Mouse (Mus musculus): ENCODE data around the gene V1ra8. TPM values are rescaled to one million over a fixed set of nuclear protein-coding genes. Genes with fewer than 3 reads are reported as not detected.

V1ra8 gene
- not detected in 2 replicates for polyA plus RNA-seq (2012)

DNA sequence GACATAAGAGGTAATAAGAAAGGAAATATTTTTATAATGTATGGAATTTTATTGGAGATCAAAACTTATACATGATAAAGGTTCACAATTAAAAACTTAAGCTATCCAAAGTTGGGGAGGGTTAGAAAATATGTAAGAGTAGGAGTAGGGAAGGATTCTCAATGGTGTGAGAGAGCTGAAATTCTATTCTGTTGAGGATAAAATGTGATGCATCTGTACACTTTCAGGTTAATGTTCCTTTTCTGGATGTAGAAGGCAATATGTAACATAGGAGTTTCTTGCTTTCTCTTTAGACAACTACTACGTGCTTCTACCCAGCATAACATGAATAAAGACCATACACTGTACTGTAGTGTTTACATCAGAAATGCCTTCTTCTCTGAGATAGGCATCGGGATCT lies at the start of gene V1ra8:
Gene V1ra8 (plus strand): TSS at position 301 of the 400 bp plus-strand sequence.

DNA sequence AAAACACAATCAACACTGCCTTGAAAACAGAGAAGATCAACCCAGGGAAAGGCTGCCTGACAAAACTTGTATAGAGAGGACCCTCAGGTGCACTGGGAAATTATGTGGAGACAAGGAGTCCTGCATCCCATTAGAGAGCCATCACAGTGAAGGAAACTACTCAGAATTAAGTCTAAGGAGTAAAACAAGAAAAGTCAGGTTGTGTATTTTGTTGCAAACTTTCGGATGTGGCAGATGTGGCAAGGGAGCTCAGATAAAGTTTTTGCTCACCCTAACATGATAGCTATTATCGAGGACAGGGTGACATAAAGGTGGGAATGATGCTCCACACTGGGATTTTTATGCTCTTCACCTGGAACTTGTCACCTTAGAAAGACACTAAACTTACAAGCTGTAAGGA lies 28.1 kb upstream of the V1ra8 start, which contains the start of gene Vmn1r52:
Gene Vmn1r52 (plus strand): TSS at position 301 of the 400 bp plus-strand sequence.

DNA sequence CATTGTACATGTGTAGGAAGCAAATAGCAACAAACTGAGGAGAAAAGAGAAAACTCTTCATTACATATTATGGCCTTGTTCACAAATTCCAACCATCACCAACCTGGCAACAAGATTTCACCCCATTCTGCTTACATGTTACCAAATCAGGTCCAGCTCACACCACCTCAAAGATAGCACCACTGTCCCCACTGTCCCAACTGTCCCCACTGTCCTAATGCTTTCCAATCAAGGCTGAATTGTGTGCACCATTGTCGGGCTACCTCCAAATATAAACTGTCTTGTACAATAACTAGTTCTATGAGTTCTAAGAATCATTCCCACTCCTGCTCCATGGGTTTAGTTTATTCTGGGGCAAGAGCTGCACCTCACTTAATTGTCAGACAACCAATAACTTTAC lies 21.7 kb downstream of the V1ra8 start, which contains the start of gene Vmn1r53:
Gene Vmn1r53 (minus strand): TSS at position 101 of the 400 bp plus-strand sequence.

DNA sequence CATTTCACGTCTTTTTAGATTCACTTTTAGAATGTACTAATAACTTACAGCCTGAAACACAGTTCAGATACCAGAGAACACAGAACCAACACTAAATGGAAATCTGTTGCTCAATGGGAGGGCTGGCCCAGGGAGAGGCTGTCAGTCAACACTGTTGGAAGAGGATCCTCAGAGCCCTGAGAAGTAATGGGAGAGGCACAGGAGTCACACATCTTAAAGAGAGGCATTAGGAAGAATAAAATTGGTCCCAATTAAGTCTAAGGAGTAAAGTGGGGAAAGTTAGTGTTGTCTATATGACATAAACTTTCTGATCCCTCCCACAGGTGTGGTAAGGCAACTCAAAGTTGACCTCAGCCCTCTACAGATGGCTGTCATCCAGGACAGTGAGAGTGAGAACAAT lies 43.4 kb downstream of the V1ra8 start, which contains the start of gene Vmn1r54:
Gene Vmn1r54 (plus strand): TSS at position 301 of the 400 bp plus-strand sequence.

Other genes starting within 250 kb of the V1ra8 start
- gene Vmn1r46, start 233.5 kb upstream of the V1ra8 start, polyA plus RNA-seq (2012): not detected in 2 replicates
- not detected in 2 replicates for gene Vmn1r47, start 186.6 kb upstream of the V1ra8 start, polyA plus RNA-seq (2012)
- gene Vmn1r48, start 166.0 kb upstream of the V1ra8 start, polyA plus RNA-seq (2012): not detected in 2 replicates
- gene Vmn1r49, start 124.3 kb upstream of the V1ra8 start, polyA plus RNA-seq (2012): not detected in 2 replicates
- not detected in 2 replicates for gene Vmn1r50, start 101.4 kb upstream of the V1ra8 start, polyA plus RNA-seq (2012)
- not detected in 2 replicates for gene Vmn1r51, start 80.2 kb upstream of the V1ra8 start, polyA plus RNA-seq (2012)
- not detected in 2 replicates for gene Vmn1r52, start 28.0 kb upstream of the V1ra8 start, polyA plus RNA-seq (2012)
- gene Vmn1r53, start 21.6 kb downstream of the V1ra8 start, polyA plus RNA-seq (2012): not detected in 2 replicates
- not detected in 2 replicates for gene Vmn1r54, start 43.5 kb downstream of the V1ra8 start, polyA plus RNA-seq (2012)
- not detected in 2 replicates for gene BC048671, start 98.4 kb downstream of the V1ra8 start, polyA plus RNA-seq (2012)
- 6.7 and 12.0 TPM in 2 replicates for gene Chst13, start 122.4 kb downstream of the V1ra8 start, polyA plus RNA-seq (2012)
- gene Uroc1, start 130.5 kb downstream of the V1ra8 start, polyA plus RNA-seq (2012): not detected in 2 replicates
- 29.0 and 31.8 TPM in 2 replicates for gene Zxdc, start 166.7 kb downstream of the V1ra8 start, polyA plus RNA-seq (2012)
- not detected in 2 replicates for gene Cfap100, start 226.0 kb downstream of the V1ra8 start, polyA plus RNA-seq (2012)